Mouse (Mus musculus): ENCODE data around the gene Tspan33. TPM values are rescaled to one million over a fixed set of nuclear protein-coding genes. Genes with fewer than 3 reads are reported as not detected.

Gene Tspan33
- polyA plus RNA-seq, 1 experiment from 2014 or later = 18.5 TPM

DNA sequence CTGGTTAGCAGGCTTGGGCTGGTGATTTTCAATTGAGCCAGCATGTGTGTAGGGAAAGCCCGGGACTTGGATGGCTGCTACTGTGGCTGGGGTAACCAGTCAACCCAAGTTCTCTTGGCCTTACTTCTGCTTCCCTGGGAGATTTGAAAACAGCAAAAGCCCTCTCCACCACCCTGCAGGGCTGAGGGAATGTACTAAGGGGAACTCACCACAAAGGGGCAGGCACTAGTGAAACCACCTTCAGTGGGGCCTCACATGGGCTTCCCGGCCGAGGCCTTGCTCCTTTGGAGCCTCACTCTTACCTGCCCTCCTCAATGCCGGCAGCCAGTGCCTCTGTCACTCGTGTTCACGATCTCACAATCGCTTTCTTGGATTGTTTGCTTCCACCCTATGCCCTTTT is 2.0 kb downstream of the Tspan33 start:
- Histone ChIP-seq H3K4me3 (ENCODE audit: low read length) (no peak overlapping the region), H3K27ac (ENCODE audit: low read length) (no peak overlapping the region), H3K27me3 (ENCODE audit: insufficient read depth, low read length) (peaks cover 16% of the 10 kb centered on the region), H3K36me3 (ENCODE audit: insufficient read depth, low read length) (no peaks in the 10 kb centered on the region), H3K9me3 (ENCODE audit: low read length) (no peaks in the 10 kb centered on the region), H3K4me2 (replicated peaks; ENCODE audit: low read depth, low read length) (no peak overlapping the region), H3K4me1 (ENCODE audit: insufficient read depth, low read length) (peaks cover 8% of the 10 kb centered on the region; the same call in 1 of the 2 replicates), H3K9ac (replicated peaks; ENCODE audit: low read length) (no peak overlapping the region)
- no peak for ATAC-seq (ENCODE audit: low FRiP score, low TSS enrichment)
- 70% methylated on average over 7 of the region's 7 CpGs for WGBS

GRCm38 (mm10) chr6:29697139-29697538 is 3.1 kb downstream of the Tspan33 start:
- Histone ChIP-seq H3K4me1 (ENCODE audit: insufficient read depth, low read length) (peaks cover 8% of the 10 kb centered on the region; the same call in 1 of the 2 replicates), H3K4me2 (replicated peaks; ENCODE audit: low read depth, low read length) (no peak overlapping the region), H3K36me3 (ENCODE audit: insufficient read depth, low read length) (no peaks in the 10 kb centered on the region), H3K9me3 (ENCODE audit: low read length) (no peaks in the 10 kb centered on the region), H3K27ac (ENCODE audit: low read length) (no peak overlapping the region), H3K4me3 (ENCODE audit: low read length) (no peak overlapping the region), H3K27me3 (ENCODE audit: insufficient read depth, low read length) (peaks cover 8% of the 10 kb centered on the region), H3K9ac (replicated peaks; ENCODE audit: low read length) (no peak overlapping the region)
- ATAC-seq (ENCODE audit: low FRiP score, low TSS enrichment) = no peak

DNA sequence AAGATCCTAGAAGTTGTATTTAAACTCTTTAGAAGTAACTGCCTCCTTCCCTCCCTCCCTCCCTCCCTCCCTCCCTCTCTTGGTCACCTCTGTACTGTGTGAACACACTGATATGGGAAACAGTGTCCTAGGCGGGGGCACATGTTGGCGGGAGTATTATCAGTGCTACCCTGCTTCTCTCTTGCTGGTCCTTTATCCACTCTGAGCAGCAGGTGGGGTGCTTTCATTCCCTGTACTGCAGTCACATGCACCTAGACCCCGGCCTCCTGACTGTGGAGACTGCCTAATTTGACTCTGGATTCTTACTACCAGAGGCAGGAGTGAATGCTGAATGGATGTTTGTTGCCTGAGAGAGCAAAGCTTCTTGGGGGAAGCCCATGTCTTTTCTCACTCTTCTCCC is 3.5 kb downstream of the Tspan33 start:
- peaks cover 4% of the 10 kb centered on the region for H3K27me3 ChIP-seq (ENCODE audit: insufficient read depth, low read length)
- no peak overlapping the region for H3K9ac ChIP-seq (replicated peaks; ENCODE audit: low read length)
- no peak overlapping the region for H3K27ac ChIP-seq (ENCODE audit: low read length)
- no peaks in the 10 kb centered on the region for H3K9me3 ChIP-seq (ENCODE audit: low read length)
- no peak for ATAC-seq (ENCODE audit: low FRiP score, low TSS enrichment)
- no peaks in the 10 kb centered on the region for H3K36me3 ChIP-seq (ENCODE audit: insufficient read depth, low read length)
- H3K4me1 ChIP-seq (ENCODE audit: insufficient read depth, low read length) = peaks cover 8% of the 10 kb centered on the region; the same call in 1 of the 2 replicates
- H3K4me2 ChIP-seq (replicated peaks; ENCODE audit: low read depth, low read length) = no peak overlapping the region
- WGBS = 44% methylated on average over 3 of the region's 3 CpGs
- no peak overlapping the region for H3K4me3 ChIP-seq (ENCODE audit: low read length)

GRCm38 (mm10) chr6:29699085-29699745 is 5.2 kb downstream of the Tspan33 start:
- H3K27me3 ChIP-seq (ENCODE audit: insufficient read depth, low read length) = no peaks in the 10 kb centered on the region
- no peak for ATAC-seq (ENCODE audit: low FRiP score, low TSS enrichment)
- peaks cover 8% of the 10 kb centered on the region; the same call in 1 of the 2 replicates for H3K4me1 ChIP-seq (ENCODE audit: insufficient read depth, low read length)
- no peak overlapping the region for H3K27ac ChIP-seq (ENCODE audit: low read length)
- 89% methylated on average over 7 of the region's 7 CpGs for WGBS
- no peaks in the 10 kb centered on the region for H3K9me3 ChIP-seq (ENCODE audit: low read length)
- no peak overlapping the region for H3K9ac ChIP-seq (replicated peaks; ENCODE audit: low read length)
- no peak overlapping the region for H3K4me2 ChIP-seq (replicated peaks; ENCODE audit: low read depth, low read length)
- no peaks in the 10 kb centered on the region for H3K36me3 ChIP-seq (ENCODE audit: insufficient read depth, low read length)
- H3K4me3 ChIP-seq (ENCODE audit: low read length) = no peak overlapping the region

DNA sequence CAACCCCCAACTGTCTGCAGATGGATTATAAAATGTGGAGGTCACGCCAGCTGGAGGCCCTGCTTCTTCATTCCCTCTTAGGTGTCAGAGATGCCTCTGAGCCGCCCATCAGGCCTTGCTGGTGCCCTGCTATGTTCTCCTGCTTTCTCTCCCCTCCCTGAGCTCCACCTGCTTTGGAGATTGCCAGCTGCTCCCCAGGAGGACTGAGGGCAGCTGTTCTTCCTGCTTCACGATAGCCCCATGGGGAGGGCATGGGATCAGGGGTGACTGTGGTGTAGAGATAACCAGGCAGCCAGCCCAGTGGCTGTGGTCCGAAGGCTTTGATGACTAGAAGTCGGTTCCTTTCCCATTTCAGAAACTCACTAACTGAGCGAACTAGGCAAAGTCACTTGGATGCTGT is 7.0 kb downstream of the Tspan33 start:
- H3K4me2 ChIP-seq (replicated peaks; ENCODE audit: low read depth, low read length) = no peak overlapping the region
- no peak overlapping the region for H3K4me3 ChIP-seq (ENCODE audit: low read length)
- ATAC-seq (ENCODE audit: low FRiP score, low TSS enrichment) = no peak
- H3K4me1 ChIP-seq (ENCODE audit: insufficient read depth, low read length) = 0 out of 2 replicates have a peak, but pooled peaks cover 4% of the 10 kb centered on the region
- H3K36me3 ChIP-seq (ENCODE audit: insufficient read depth, low read length) = no peaks in the 10 kb centered on the region
- no peak overlapping the region for H3K27ac ChIP-seq (ENCODE audit: low read length)
- H3K9me3 ChIP-seq (ENCODE audit: low read length) = no peaks in the 10 kb centered on the region
- WGBS = 72% methylated on average over 6 of the region's 6 CpGs
- no peak overlapping the region for H3K9ac ChIP-seq (replicated peaks; ENCODE audit: low read length)
- no peaks in the 10 kb centered on the region for H3K27me3 ChIP-seq (ENCODE audit: insufficient read depth, low read length)

DNA sequence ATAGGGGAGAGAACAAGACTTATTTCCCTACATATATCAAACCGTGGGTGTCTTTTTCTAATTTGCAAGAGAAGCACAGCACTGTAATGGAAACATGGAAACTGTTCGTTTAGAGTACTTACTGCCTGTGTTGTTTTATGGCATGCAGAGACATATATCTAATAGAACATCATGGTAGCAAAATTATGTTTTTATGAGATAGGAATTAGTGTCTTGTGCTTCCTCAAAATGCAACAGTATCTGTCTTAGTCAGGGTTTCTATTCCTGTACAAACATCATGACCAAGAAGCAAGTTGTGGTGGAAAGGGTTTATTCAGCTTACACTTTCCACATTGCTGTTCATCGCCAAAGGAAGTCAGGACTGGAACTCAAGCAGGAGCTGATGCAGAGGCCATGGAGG is 8.1 kb downstream of the Tspan33 start:
- Histone ChIP-seq H3K9ac (replicated peaks; ENCODE audit: low read length) (no peak overlapping the region), H3K27ac (ENCODE audit: low read length) (no peak overlapping the region), H3K9me3 (ENCODE audit: low read length) (no peaks in the 10 kb centered on the region), H3K27me3 (ENCODE audit: insufficient read depth, low read length) (no peaks in the 10 kb centered on the region), H3K36me3 (ENCODE audit: insufficient read depth, low read length) (no peaks in the 10 kb centered on the region), H3K4me2 (replicated peaks; ENCODE audit: low read depth, low read length) (no peak overlapping the region), H3K4me3 (ENCODE audit: low read length) (no peak overlapping the region), H3K4me1 (ENCODE audit: insufficient read depth, low read length) (0 out of 2 replicates have a peak, but pooled peaks cover 5% of the 10 kb centered on the region)
- no peak for ATAC-seq (ENCODE audit: low FRiP score, low TSS enrichment)
- WGBS = 84% methylated on average over 3 of the region's 3 CpGs

- 91% methylated on average over 5 of the region's 5 CpGs for WGBS
- 0 out of 2 replicates have a peak, but pooled peaks cover 5% of the 10 kb centered on the region for H3K4me1 ChIP-seq (ENCODE audit: insufficient read depth, low read length)
- no peak overlapping the region for H3K4me3 ChIP-seq (ENCODE audit: low read length)
- no peak overlapping the region for H3K9ac ChIP-seq (replicated peaks; ENCODE audit: low read length)
- no peaks in the 10 kb centered on the region for H3K9me3 ChIP-seq (ENCODE audit: low read length)
- H3K36me3 ChIP-seq (ENCODE audit: insufficient read depth, low read length) = no peaks in the 10 kb centered on the region
- no peak overlapping the region for H3K4me2 ChIP-seq (replicated peaks; ENCODE audit: low read depth, low read length)
- no peaks in the 10 kb centered on the region for H3K27me3 ChIP-seq (ENCODE audit: insufficient read depth, low read length)
- no peak overlapping the region for H3K27ac ChIP-seq (ENCODE audit: low read length)
- ATAC-seq (ENCODE audit: low FRiP score, low TSS enrichment) = no peak
Measured at GRCm38 (mm10) chr6:29704143-29704542, 10.1 kb downstream of the Tspan33 start.

DNA sequence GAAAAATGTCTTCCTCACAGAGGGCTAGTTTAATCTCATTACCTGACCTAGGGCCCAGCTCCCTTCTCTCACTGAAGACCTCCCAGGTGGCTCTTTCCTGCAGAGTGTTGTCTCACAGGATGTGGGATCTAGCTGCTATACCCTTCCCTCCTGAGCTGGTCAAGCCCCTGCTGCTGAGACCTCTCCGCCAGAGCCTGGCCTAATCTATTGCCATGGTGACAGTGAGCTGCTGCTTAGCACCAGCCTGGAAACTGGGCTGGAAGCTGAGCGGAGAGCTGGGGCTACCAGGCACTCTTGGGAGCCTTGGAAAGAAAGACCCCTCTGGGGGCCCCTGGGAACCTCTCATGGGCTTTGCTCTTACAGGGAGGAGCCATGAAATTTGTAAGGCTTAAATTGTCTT is 13.9 kb downstream of the Tspan33 start:
- 0 out of 2 replicates have a peak, but pooled peaks cover 5% of the 10 kb centered on the region for H3K4me1 ChIP-seq (ENCODE audit: insufficient read depth, low read length)
- 38% methylated on average over 2 of the region's 2 CpGs for WGBS
- ATAC-seq (ENCODE audit: low FRiP score, low TSS enrichment) = no peak
- no peak overlapping the region for H3K9ac ChIP-seq (replicated peaks; ENCODE audit: low read length)
- no peak overlapping the region for H3K27ac ChIP-seq (ENCODE audit: low read length)
- no peak overlapping the region for H3K4me2 ChIP-seq (replicated peaks; ENCODE audit: low read depth, low read length)
- H3K9me3 ChIP-seq (ENCODE audit: low read length) = no peaks in the 10 kb centered on the region
- no peaks in the 10 kb centered on the region for H3K36me3 ChIP-seq (ENCODE audit: insufficient read depth, low read length)
- H3K27me3 ChIP-seq (ENCODE audit: insufficient read depth, low read length) = no peaks in the 10 kb centered on the region
- H3K4me3 ChIP-seq (ENCODE audit: low read length) = no peak overlapping the region

DNA sequence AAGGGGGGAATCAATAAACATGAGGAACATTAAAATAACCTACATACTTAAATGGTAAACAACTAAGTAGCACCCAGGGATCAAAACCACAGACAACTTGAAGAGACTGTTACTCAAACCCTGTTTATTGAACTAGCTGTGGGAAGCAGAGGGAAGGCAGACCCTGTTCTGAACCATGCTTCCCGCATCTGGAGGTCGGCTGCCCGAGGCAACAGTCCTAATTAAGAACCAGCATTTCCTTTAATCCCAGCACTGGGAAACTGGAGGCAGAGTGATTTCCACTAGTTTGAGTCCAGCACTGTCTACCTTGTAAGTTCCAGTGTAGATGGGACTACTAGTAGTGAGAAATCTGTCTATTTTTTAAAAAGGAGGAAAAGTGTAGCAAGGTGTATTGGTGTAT is 17.3 kb downstream of the Tspan33 start:
- Histone ChIP-seq H3K9me3 (ENCODE audit: low read length) (no peaks in the 10 kb centered on the region), H3K27ac (ENCODE audit: low read length) (no peak overlapping the region), H3K4me1 (ENCODE audit: insufficient read depth, low read length) (no peaks in the 10 kb centered on the region), H3K4me3 (ENCODE audit: low read length) (no peak overlapping the region), H3K27me3 (ENCODE audit: insufficient read depth, low read length) (no peaks in the 10 kb centered on the region), H3K4me2 (replicated peaks; ENCODE audit: low read depth, low read length) (no peak overlapping the region), H3K36me3 (ENCODE audit: insufficient read depth, low read length) (no peaks in the 10 kb centered on the region), H3K9ac (replicated peaks; ENCODE audit: low read length) (no peak overlapping the region)
- no peak for ATAC-seq (ENCODE audit: low FRiP score, low TSS enrichment)
- WGBS = 44% methylated on average over 3 of the region's 3 CpGs

DNA sequence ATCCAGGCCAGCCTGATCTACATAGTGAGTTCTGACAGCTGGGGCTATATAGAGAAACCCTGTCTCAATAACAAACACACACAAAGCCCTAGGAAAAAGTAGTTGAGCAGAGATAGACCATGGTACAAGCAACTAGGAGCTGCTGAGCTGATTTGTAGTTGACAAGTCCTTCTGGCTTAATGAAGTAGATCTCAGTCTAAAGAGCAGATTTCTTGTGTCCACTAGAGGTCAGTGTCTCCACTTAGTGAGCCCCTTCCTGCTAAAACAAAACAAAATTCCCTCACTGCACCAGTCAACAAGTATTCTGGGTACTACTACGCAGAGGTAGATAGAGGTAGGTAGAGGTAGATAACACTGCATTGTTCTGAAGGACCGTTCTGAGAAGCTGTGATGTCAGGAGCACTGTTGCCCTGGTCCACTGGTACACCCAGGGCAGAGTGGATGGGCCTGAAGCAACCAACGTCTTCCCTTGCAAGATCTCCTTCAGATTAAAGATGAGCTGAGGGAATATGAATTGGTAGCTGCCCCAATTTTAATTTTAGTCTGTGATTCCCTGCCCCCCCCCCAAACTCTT is 18.1 kb downstream of the Tspan33 start:
- Histone ChIP-seq H3K4me3 (ENCODE audit: low read length) (no peak overlapping the region), H3K27ac (ENCODE audit: low read length) (no peak overlapping the region), H3K4me2 (replicated peaks; ENCODE audit: low read depth, low read length) (no peak overlapping the region), H3K9me3 (ENCODE audit: low read length) (no peaks in the 10 kb centered on the region), H3K9ac (replicated peaks; ENCODE audit: low read length) (no peak overlapping the region), H3K4me1 (ENCODE audit: insufficient read depth, low read length) (no peaks in the 10 kb centered on the region), H3K36me3 (ENCODE audit: insufficient read depth, low read length) (no peaks in the 10 kb centered on the region), H3K27me3 (ENCODE audit: insufficient read depth, low read length) (no peaks in the 10 kb centered on the region)
- WGBS = 45% methylated on average over 3 of the region's 3 CpGs
- ATAC-seq (ENCODE audit: low FRiP score, low TSS enrichment) = peak; percentile 37; the same call in 1 of the 2 replicates

All from kidney, embryonic 16.5 days (tissue).